Mouse (Mus musculus): ENCODE results near the gene Hoxa10. TPM values are rescaled to one million over a fixed set of nuclear protein-coding genes. Genes with fewer than 3 reads are reported as not detected.

Gene Hoxa10
- polyA plus RNA-seq, 1 experiment from 2014 or later, result 0.20 TPM

GRCm38 (mm10) chr6:52207684-52207976 is 33.0 kb downstream of the Hoxa10 start:
- no peak overlapping the region for H3K4me2 ChIP-seq
- H3K27me3 ChIP-seq (ENCODE audit: control insufficient read depth, insufficient read depth, low read length), result peaks cover 99% of the 10 kb centered on the region
- no peak for ATAC-seq (replicated peaks; ENCODE audit: insufficient number of reproducible peaks, low FRiP score, low TSS enrichment)
- H3K9me3 ChIP-seq (replicated peaks; ENCODE audit: control insufficient read depth, low read length), result no peaks in the 10 kb centered on the region
- H3K4me3 ChIP-seq (ENCODE audit: low read depth, low read length), result no peak overlapping the region
- H3K36me3 ChIP-seq (ENCODE audit: control insufficient read depth, insufficient read depth, low read length), result no peaks in the 10 kb centered on the region
- no peak overlapping the region for H3K9ac ChIP-seq (ENCODE audit: low read depth, low read length)
- peaks cover 16% of the 10 kb centered on the region for H3K4me1 ChIP-seq (ENCODE audit: control insufficient read depth, insufficient read depth, low read length)
- no peak overlapping the region for H3K27ac ChIP-seq (ENCODE audit: low read depth, low read length)

- 6% methylated on average over 4 of the region's 4 CpGs for WGBS (ENCODE audit: insufficient replicate concordance)
- Histone ChIP-seq H3K27me3 (ENCODE audit: control insufficient read depth, insufficient read depth, low read length) (peaks cover 99% of the 10 kb centered on the region), H3K9ac (ENCODE audit: low read depth, low read length) (no peak overlapping the region), H3K4me3 (ENCODE audit: low read depth, low read length) (no peak overlapping the region), H3K36me3 (ENCODE audit: control insufficient read depth, insufficient read depth, low read length) (no peaks in the 10 kb centered on the region), H3K9me3 (replicated peaks; ENCODE audit: control insufficient read depth, low read length) (no peaks in the 10 kb centered on the region), H3K4me1 (ENCODE audit: control insufficient read depth, insufficient read depth, low read length) (peaks cover 15% of the 10 kb centered on the region), H3K27ac (ENCODE audit: low read depth, low read length) (no peak overlapping the region), H3K4me2 (no peak overlapping the region)
- no peak for ATAC-seq (replicated peaks; ENCODE audit: insufficient number of reproducible peaks, low FRiP score, low TSS enrichment)
Observed at GRCm38 (mm10) chr6:52206882-52207683, 33.6 kb downstream of the Hoxa10 start.

- H3K36me3 ChIP-seq (ENCODE audit: control insufficient read depth, insufficient read depth, low read length), result no peaks in the 10 kb centered on the region
- WGBS (ENCODE audit: insufficient replicate concordance), result under 1% methylated on average over 55 of the region's 55 CpGs
- H3K27me3 ChIP-seq (ENCODE audit: control insufficient read depth, insufficient read depth, low read length), result peaks cover 99% of the 10 kb centered on the region
- H3K4me3 ChIP-seq (ENCODE audit: low read depth, low read length), result no peak overlapping the region
- ATAC-seq (replicated peaks; ENCODE audit: insufficient number of reproducible peaks, low FRiP score, low TSS enrichment), result no peak
- H3K4me2 ChIP-seq, result peak overlapping the region; percentile 20
- H3K9ac ChIP-seq (ENCODE audit: low read depth, low read length), result no peak overlapping the region
- H3K27ac ChIP-seq (ENCODE audit: low read depth, low read length), result no peak overlapping the region
- no peaks in the 10 kb centered on the region for H3K9me3 ChIP-seq (replicated peaks; ENCODE audit: control insufficient read depth, low read length)
- H3K4me1 ChIP-seq (ENCODE audit: control insufficient read depth, insufficient read depth, low read length), result peaks cover 12% of the 10 kb centered on the region
Observed at GRCm38 (mm10) chr6:52205638-52206621, 34.7 kb downstream of the Hoxa10 start.

- Histone ChIP-seq H3K9ac (ENCODE audit: low read depth, low read length) (no peak overlapping the region), H3K36me3 (ENCODE audit: control insufficient read depth, insufficient read depth, low read length) (no peaks in the 10 kb centered on the region), H3K4me3 (ENCODE audit: low read depth, low read length) (no peak overlapping the region), H3K4me2 (no peak overlapping the region), H3K27me3 (ENCODE audit: control insufficient read depth, insufficient read depth, low read length) (peaks cover 100% of the 10 kb centered on the region), H3K9me3 (replicated peaks; ENCODE audit: control insufficient read depth, low read length) (no peaks in the 10 kb centered on the region), H3K27ac (ENCODE audit: low read depth, low read length) (no peak overlapping the region), H3K4me1 (ENCODE audit: control insufficient read depth, insufficient read depth, low read length) (peaks cover 12% of the 10 kb centered on the region)
- no peak for ATAC-seq (replicated peaks; ENCODE audit: insufficient number of reproducible peaks, low FRiP score, low TSS enrichment)
- WGBS (ENCODE audit: insufficient replicate concordance), result 4% methylated on average over 14 of the region's 14 CpGs
Observed at GRCm38 (mm10) chr6:52205221-52205620, 35.4 kb downstream of the Hoxa10 start.

DNA sequence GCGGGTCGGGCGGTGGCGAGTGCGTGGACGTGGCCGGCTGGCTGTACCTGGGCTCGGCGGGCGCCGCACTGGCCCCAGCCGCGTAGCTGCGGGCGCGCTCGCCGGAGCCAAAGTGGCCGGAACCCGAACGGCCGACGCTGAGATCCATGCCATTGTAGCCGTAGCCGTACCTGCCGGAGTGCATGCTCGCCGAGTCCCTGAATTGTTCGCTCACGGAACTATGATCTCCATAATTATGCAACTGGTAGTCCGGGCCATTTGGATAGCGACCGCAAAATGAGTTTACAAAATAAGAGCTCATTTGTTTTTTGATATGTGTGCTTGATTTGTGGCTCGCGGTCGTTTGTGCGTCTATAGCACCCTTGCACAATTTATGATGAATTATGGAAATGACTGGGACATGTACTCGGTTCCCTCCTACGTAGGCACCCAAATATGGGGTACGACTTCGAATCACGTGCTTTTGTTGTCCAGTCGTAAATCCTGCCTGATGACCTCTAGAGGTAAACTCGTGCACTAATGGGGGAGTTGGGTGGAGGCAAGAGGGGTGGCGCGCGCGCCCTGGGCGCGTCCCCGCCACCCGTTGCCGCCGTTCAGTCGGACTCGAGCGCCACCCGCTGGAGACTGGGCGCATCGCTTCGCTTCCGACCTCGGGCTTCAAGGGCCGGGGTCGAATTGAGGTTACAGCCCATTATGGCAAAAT is 36.5 kb downstream of the Hoxa10 start, which contains the start of gene Hoxa5:
Gene Hoxa5, minus strand, starts transcription at position 538 of the 703 bp plus-strand sequence.
- ATAC-seq (replicated peaks; ENCODE audit: insufficient number of reproducible peaks, low FRiP score, low TSS enrichment), result no peak; the same call in 1 of the 2 replicates
- Histone ChIP-seq H3K36me3 (ENCODE audit: control insufficient read depth, insufficient read depth, low read length) (no peaks in the 10 kb centered on the region), H3K4me3 (ENCODE audit: low read depth, low read length) (peak within 1 kb of the TSS; percentile 36), H3K9ac (ENCODE audit: low read depth, low read length) (peak within 1 kb of the TSS; percentile 64; the same call in 1 of the 2 replicates), H3K4me2 (peak within 1 kb of the TSS; percentile 66), H3K27me3 (ENCODE audit: control insufficient read depth, insufficient read depth, low read length) (peaks cover 100% of the 10 kb centered on the region), H3K4me1 (ENCODE audit: control insufficient read depth, insufficient read depth, low read length) (peaks cover 12% of the 10 kb centered on the region), H3K27ac (ENCODE audit: low read depth, low read length) (0 out of 2 replicates have a peak within 1 kb of the TSS, but pooled peaks have one; percentile 29), H3K9me3 (replicated peaks; ENCODE audit: control insufficient read depth, low read length) (no peaks in the 10 kb centered on the region)
- WGBS (ENCODE audit: insufficient replicate concordance), result under 1% methylated on average over 65 of the region's 65 CpGs

DNA sequence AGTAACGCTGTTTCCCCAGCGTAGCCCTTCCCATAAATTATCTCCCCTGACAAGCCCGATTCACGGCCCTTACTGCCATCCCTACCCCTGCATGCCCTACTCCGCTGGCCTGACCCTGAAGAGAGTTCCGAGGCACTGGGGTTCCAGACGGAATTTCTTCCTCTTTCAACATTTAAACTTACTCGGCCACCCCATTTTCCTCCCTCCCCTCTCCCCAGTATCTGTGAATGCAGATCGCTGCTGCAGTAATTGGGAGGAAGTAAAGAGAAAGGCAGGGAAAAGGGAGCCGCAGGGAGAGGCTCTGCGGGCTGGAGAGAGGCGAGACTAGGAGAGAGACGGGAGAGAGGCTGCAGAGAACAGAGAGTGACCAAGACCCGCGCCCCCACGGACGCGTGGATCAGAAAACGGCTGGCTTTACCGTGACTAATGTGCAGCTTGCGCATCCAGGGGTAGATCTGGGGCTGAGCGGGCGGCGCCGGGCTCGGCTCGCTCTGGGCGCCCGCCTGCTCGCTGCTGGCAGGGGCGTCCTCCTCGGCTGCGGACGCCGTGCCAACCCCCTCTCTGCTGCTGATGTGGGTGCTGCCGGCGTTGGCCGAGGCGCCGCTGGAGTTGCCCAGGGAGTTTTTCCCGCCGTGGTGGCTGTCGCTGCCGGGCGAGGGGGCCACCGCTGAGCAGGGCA is 37.1 kb downstream of the Hoxa10 start:
- Histone ChIP-seq H3K27ac (ENCODE audit: low read depth, low read length) (0 out of 2 replicates have a peak overlapping the region, but pooled peaks have one; percentile 29), H3K4me1 (ENCODE audit: control insufficient read depth, insufficient read depth, low read length) (peaks cover 12% of the 10 kb centered on the region), H3K27me3 (ENCODE audit: control insufficient read depth, insufficient read depth, low read length) (peaks cover 100% of the 10 kb centered on the region), H3K4me2 (peak overlapping the region; percentile 66), H3K9me3 (replicated peaks; ENCODE audit: control insufficient read depth, low read length) (no peaks in the 10 kb centered on the region), H3K36me3 (ENCODE audit: control insufficient read depth, insufficient read depth, low read length) (no peaks in the 10 kb centered on the region), H3K9ac (ENCODE audit: low read depth, low read length) (peak overlapping the region; percentile 64; the same call in 1 of the 2 replicates), H3K4me3 (ENCODE audit: low read depth, low read length) (peak overlapping the region; percentile 36)
- ATAC-seq (replicated peaks; ENCODE audit: insufficient number of reproducible peaks, low FRiP score, low TSS enrichment), result no peak
- under 1% methylated on average over 46 of the region's 46 CpGs for WGBS (ENCODE audit: insufficient replicate concordance)

DNA sequence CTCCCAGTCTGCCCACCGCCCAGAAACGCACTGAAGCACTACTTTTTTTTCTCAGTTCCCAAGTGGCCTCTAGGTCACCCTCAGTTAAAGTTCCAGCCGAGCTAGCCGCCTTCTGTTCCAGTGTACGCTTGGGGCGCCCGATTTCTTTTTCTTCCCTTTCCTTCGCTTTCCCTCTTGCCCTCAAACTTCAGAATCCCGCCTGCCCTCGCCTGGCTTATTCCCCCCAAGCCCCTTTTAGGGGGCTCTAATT is 37.6 kb downstream of the Hoxa10 start:
- Histone ChIP-seq H3K4me3 (ENCODE audit: low read depth, low read length) (peak overlapping the region; percentile 36), H3K27ac (ENCODE audit: low read depth, low read length) (no peak overlapping the region), H3K4me1 (ENCODE audit: control insufficient read depth, insufficient read depth, low read length) (peaks cover 12% of the 10 kb centered on the region), H3K36me3 (ENCODE audit: control insufficient read depth, insufficient read depth, low read length) (no peaks in the 10 kb centered on the region), H3K9me3 (replicated peaks; ENCODE audit: control insufficient read depth, low read length) (no peaks in the 10 kb centered on the region), H3K9ac (ENCODE audit: low read depth, low read length) (peak overlapping the region; percentile 64; the same call in 1 of the 2 replicates), H3K27me3 (ENCODE audit: control insufficient read depth, insufficient read depth, low read length) (peaks cover 100% of the 10 kb centered on the region), H3K4me2 (peak overlapping the region; percentile 66)
- WGBS (ENCODE audit: insufficient replicate concordance), result 0% methylated on average over 10 of the region's 10 CpGs
- ATAC-seq (replicated peaks; ENCODE audit: insufficient number of reproducible peaks, low FRiP score, low TSS enrichment), result no peak

Measured in heart, embryonic 11.5 days (tissue).